Mouse (Mus musculus): ENCODE data around the gene Pfdn6. TPM values are rescaled to one million over a fixed set of nuclear protein-coding genes. Genes with fewer than 3 reads are reported as not detected.
A peak's percentile ranks its signal among the peaks of the same experiment; 100 is the strongest.
"Not testable (repeated sequence)": the region's sequence is repeated elsewhere in the genome, so short reads cannot be mapped to it uniquely, and the experiment has no call there.

Pfdn6 gene
- polyA plus RNA-seq, 1 experiment from 2014 or later: 180 TPM

DNA sequence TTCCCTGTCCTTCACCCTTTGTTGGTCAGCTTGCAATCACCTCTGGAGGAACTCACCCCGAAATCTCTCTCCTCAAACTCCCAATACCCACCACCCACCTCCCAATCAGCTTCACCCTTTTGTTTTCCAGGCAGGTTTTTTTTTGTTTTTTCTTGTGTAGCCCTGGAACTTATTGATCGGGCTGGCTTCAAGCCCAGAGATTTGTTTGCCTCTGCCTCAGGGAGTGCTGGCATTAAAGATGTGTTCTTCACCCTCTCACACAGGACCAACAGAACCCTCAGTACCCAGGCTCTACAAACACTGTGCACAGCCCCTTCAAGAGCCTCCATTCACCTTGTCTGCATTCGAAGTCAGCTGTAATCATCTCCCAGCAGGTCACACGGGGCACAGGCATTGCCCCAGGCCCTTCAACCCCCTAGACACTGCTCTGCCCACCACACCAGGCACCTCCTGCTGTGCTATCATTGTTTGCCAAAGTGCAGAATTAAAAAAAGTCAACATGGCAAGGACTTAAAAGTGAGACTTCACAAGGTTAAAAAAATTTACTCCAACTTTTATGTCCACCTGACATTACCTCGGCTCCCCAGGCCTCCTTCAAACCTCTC, 13.9 kb upstream of the Pfdn6 start:
- Histone ChIP-seq H3K4me3 (peak overlapping the region; percentile 94), H3K9ac (peak overlapping the region; percentile 98), H3K27me3 (no peaks in the 10 kb centered on the region), H3K4me1 (peaks cover 65% of the 10 kb centered on the region), H3K36me3 (peaks cover 46% of the 10 kb centered on the region), H3K4me2 (replicated peaks) (peak overlapping the region; percentile 73), H3K27ac (0 out of 2 replicates have a peak overlapping the region, but pooled peaks have one; percentile 88), H3K9me3 (replicated peaks) (no peaks in the 10 kb centered on the region)
- no peak for ATAC-seq (ENCODE audit: low FRiP score)
- WGBS: 36% methylated on average over 5 of the region's 5 CpGs

DNA sequence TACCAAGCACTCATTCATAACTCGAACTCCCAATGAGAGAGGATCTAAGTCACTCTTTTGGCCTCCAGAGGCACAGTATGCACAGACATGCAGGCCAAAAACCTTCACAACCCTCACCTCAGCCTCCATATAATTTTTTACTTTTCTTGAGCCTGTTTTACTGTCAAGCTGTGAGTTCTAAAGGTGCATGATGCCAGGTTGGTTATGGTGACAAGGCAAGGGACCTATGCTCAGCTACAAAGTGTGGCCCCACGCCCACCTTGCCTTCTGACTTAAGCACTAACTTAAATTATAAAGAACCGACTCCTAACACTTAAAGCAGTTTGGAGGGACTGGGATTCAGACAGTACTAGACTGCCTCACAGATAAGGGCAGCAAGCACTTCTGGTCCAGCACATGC, 13.2 kb upstream of the Pfdn6 start:
- 82% methylated on average over 3 of the region's 3 CpGs for WGBS
- H3K4me2 ChIP-seq (replicated peaks): peak overlapping the region; percentile 73
- no peaks in the 10 kb centered on the region for H3K9me3 ChIP-seq (replicated peaks)
- H3K4me1 ChIP-seq: peaks cover 65% of the 10 kb centered on the region
- no peak for ATAC-seq (ENCODE audit: low FRiP score)
- no peak overlapping the region for H3K4me3 ChIP-seq
- 0 out of 2 replicates have a peak overlapping the region, but pooled peaks have one; percentile 19 for H3K9ac ChIP-seq
- peaks cover 47% of the 10 kb centered on the region for H3K36me3 ChIP-seq
- H3K27me3 ChIP-seq: no peaks in the 10 kb centered on the region
- no peak overlapping the region for H3K27ac ChIP-seq

DNA sequence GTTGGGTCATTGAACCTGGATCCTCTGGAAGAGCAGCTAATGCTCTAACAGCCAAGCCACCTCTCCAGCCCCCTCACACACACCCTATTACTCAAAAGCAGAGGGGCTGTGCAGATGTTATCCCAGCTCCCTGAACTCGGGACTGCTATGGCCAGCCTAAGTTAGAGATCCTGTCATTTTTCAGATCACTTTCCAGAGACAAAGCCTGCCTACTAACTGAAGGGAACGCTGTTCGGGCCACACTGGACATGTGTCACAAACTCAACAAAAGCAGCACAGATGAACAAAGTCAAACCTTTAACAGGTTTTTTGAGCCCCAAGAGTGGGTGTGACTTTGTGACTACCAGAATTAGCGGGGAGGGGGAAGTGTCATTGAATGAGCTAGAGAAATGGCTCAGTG, 12.7 kb upstream of the Pfdn6 start:
- ATAC-seq (ENCODE audit: low FRiP score): no peak
- Histone ChIP-seq H3K4me2 (replicated peaks) (peak overlapping the region; percentile 73; the same call in 1 of the 2 replicates), H3K36me3 (peaks cover 49% of the 10 kb centered on the region), H3K9me3 (replicated peaks) (no peaks in the 10 kb centered on the region), H3K27ac (peak overlapping the region; percentile 35; the same call in 1 of the 2 replicates), H3K4me3 (no peak overlapping the region), H3K27me3 (no peaks in the 10 kb centered on the region), H3K4me1 (peaks cover 65% of the 10 kb centered on the region), H3K9ac (peak overlapping the region; percentile 19; the same call in 1 of the 2 replicates)
- 84% methylated on average over 4 of the region's 4 CpGs for WGBS

DNA sequence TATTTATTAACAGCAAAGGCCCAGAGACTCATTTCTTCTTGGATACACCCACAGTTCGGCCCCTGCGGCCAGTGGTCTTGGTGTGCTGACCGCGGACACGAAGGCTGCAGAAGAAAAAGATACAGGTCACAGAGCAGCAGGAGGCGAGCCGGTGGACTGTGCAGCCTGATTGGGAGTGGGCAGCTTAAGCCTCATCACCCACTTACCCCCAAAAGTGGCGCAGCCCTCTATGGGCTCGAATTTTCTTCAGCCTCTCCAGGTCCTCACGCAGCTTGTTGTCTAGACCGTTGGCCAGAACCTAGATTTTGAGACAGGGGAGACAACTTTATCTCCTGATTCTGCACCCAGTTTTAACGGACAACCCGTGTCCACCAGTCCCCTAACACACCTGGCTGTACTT, 11.9 kb upstream of the Pfdn6 start:
- not testable (repeated sequence) for H3K27me3 ChIP-seq; H3K9me3 ChIP-seq (replicated peaks); ATAC-seq (ENCODE audit: low FRiP score)
- peaks cover 48% of the 10 kb centered on the region for H3K36me3 ChIP-seq
- peak overlapping the region; percentile 87 for H3K4me2 ChIP-seq (replicated peaks)
- peak overlapping the region; percentile 44 for H3K4me3 ChIP-seq
- peaks cover 62% of the 10 kb centered on the region for H3K4me1 ChIP-seq
- peak overlapping the region; percentile 74; the same call in 1 of the 2 replicates for H3K9ac ChIP-seq
- peak overlapping the region; percentile 91; the same call in 1 of the 2 replicates for H3K27ac ChIP-seq
- 76% methylated on average over 13 of the region's 13 CpGs for WGBS

DNA sequence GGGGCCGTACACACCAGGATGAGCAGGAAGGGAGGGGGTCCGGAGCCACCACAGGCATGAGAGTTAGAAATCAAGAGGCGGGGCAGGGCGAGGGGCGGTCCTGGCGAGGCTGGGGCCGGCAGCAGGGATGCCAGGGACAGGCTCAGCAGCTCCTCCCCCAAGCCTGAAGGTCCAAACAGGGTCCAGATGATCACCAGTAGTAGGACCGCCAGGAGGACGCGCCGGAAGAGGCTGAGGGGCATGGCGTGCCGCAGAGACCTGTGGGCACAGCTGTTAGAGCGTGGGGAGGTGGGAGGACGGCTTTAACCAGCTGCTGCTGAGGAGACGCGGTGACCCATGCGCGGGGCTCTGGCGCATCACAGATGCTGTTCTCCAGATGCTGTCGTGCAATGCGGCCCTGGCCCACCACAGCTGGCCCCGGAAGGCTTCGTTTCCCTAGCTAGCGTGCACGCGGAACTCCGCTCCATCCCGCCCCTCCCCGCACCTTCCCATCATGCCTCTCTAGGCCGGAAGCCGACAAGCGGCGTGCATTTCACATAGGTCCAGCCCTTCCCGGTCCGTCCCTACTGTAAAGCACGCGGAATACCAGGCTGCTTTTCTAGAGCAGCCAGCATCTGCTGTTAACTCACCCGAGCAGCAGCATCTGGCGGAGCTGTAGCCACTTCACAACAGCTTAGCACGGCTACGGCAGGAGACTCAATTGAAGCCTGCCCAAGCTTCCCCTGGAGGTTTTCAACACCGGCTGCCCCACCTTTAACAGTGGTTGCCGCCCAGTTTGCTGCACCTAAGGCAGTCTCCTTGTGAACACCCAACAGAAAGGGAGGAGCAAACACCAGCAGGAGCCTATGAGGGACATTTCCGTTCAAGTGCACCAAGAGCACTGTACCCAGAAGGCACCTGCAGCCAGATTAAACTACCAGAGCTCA, 11.1 kb upstream of the Pfdn6 start, which contains the start of gene B3galt4:
B3galt4 (minus strand) TSS at position 468 of the 926 bp plus-strand sequence.
- Histone ChIP-seq H3K9ac (peak within 1 kb of the TSS; percentile 74), H3K4me2 (replicated peaks) (peak within 1 kb of the TSS; percentile 87), H3K27me3 (no peaks in the 10 kb centered on the region), H3K9me3 (replicated peaks) (no peaks in the 10 kb centered on the region), H3K4me1 (peaks cover 56% of the 10 kb centered on the region), H3K36me3 (peaks cover 53% of the 10 kb centered on the region), H3K4me3 (peak within 1 kb of the TSS; percentile 44), H3K27ac (peak within 1 kb of the TSS; percentile 91)
- WGBS: under 1% methylated on average over 45 of the region's 45 CpGs
- ATAC-seq (ENCODE audit: low FRiP score): peak; percentile 72

DNA sequence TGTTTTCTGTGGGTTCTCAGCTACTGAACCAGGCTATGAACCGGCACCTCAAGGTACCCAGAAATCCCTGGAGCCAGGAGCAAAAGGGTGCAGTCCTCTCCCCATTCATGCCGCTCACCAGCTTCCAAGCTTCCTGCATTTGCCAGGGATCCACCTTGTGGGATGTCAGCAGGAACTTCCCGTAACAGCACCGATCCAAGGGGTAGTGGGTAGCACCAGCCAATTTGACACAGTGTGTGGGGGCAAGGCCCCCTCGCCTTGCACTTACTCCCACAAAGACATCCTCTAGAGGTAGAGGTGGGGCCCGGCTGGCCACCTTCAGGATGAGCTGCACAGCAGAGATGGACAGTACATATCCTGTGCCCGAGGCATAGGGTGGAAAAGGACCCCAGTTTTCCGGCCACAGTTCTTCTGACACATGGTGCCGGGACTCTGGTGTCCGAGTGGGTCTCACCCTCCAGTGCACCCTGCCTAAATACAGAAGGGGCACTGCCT, 10.0 kb upstream of the Pfdn6 start:
- H3K36me3 ChIP-seq: peaks cover 63% of the 10 kb centered on the region

DNA sequence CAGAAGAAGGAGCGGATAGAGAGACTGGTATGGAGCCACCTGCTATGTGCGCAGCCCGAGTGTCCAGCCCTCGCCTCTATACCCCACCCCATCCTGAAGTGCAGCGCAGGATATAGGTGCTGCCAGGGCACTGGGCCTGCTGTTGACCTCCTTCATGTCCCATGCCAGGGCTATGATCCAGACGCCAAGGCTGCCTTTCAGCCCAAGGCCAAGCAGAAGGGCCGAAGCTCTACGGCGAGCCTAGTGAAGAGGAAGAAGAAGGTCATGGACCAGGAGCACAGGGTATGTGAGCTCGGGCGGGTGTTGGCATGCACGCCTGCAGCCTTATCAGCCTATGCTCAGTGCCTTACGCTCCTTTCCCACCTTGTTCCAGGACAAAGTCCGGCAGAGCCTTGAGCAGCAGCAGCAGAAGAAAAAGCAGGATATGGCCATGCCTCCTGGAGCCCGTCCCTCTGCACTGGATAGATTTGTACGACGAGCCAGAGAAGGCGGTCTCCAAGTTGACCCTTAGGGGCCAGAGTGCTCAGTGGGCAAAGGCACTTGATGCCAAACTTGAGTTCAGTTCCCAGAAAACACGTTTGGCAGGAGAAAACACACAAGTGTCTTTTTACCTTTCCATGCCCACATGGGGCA, 8.9 kb upstream of the Pfdn6 start:
- Histone ChIP-seq H3K27me3 (no peaks in the 10 kb centered on the region), H3K36me3 (peaks cover 70% of the 10 kb centered on the region), H3K27ac (no peak overlapping the region), H3K9me3 (replicated peaks) (no peaks in the 10 kb centered on the region), H3K9ac (no peak overlapping the region), H3K4me3 (no peak overlapping the region), H3K4me1 (peaks cover 46% of the 10 kb centered on the region), H3K4me2 (replicated peaks) (no peak overlapping the region)
- 90% methylated on average over 19 of the region's 19 CpGs for WGBS
- no peak for ATAC-seq (ENCODE audit: low FRiP score)

More for the DNA sequence above, 10.0 kb upstream of the Pfdn6 start:
- H3K4me1 ChIP-seq: peaks cover 55% of the 10 kb centered on the region
- WGBS: 77% methylated on average over 10 of the region's 10 CpGs
- H3K4me2 ChIP-seq (replicated peaks): peak overlapping the region; percentile 87
- no peaks in the 10 kb centered on the region for H3K27me3 ChIP-seq
- peak overlapping the region; percentile 91 for H3K27ac ChIP-seq
- peak overlapping the region; percentile 74 for H3K9ac ChIP-seq
- H3K4me3 ChIP-seq: peak overlapping the region; percentile 44
- no peak; the same call in 1 of the 2 replicates for ATAC-seq (ENCODE audit: low FRiP score)
- H3K9me3 ChIP-seq (replicated peaks): no peaks in the 10 kb centered on the region

DNA sequence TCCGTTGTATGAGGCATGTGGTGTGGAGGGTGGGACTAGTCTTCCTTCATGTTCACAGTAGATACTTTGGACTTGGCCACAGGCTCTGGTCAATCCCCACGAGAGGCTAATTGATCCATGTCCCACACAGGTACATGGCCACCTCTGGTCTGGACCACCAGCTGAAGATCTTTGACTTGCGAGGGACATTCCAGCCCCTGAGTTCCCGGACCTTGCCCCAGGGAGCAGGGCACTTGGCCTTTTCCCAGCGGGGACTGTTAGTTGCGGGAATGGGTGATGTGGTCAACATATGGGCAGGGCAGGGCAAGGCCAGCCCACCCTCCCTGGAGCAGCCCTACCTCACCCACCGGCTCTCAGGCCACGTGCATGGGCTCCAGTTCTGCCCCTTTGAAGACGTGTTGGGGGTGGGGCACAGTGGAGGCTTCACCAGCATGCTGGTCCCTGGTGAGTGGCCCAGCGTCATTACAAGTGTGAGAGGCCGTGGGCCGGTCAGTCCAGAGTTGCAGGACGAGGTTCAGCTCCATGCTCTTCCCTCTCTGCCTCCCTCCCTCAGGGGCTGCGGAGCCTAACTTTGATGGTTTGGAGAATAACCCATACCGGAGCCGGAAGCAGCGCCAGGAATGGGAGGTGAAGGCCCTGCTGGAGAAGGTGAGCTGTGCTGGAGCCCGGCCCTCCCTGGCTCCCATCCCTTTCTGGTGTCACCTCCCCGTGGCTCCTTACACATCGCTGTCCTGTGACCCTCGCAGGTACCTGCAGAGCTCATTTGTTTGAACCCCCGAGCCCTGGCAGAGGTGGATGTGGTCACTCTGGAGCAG, 8.2 kb upstream of the Pfdn6 start:
- Histone ChIP-seq H3K4me3 (no peak overlapping the region), H3K27me3 (no peaks in the 10 kb centered on the region), H3K9ac (no peak overlapping the region), H3K27ac (no peak overlapping the region), H3K9me3 (replicated peaks) (no peaks in the 10 kb centered on the region), H3K4me1 (peaks cover 40% of the 10 kb centered on the region), H3K4me2 (replicated peaks) (no peak overlapping the region), H3K36me3 (peaks cover 70% of the 10 kb centered on the region)
- WGBS: 87% methylated on average over 22 of the region's 22 CpGs
- no peak for ATAC-seq (ENCODE audit: low FRiP score)

DNA sequence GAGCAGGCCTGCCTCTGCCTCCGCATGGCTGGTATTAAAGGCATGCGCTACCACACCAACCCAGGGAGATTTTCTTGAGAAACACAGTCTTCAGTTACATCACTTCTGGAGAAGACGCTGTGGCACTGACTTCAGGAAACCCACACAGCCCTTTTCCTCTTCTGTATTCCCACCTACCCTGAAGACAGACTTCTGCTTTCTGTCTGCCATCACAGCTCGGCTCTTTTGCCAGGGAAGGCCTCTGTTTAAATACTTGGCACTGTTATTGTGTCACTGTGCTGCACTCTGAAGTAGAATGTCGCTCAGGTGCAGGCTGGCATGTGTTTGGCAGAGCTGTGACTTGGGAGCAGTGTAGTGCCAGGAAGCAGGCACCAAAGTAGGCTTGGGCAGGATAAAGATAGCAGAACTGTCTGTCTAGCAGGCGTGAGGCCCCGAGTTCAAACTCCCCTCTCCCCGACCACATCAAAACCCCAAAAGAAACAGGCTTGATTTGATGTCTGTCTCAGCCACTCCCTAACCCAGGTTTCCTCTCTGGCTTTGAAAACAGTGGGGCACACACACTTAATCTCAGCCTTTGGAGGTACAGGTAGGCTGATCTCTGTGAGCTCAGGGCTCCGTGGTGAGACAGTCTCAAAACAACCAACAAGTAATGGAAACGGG, 7.4 kb upstream of the Pfdn6 start:
- Histone ChIP-seq H3K27me3 (no peaks in the 10 kb centered on the region), H3K36me3 (peaks cover 69% of the 10 kb centered on the region), H3K4me1 (peaks cover 33% of the 10 kb centered on the region), H3K4me2 (replicated peaks) (no peak overlapping the region), H3K4me3 (no peak overlapping the region), H3K9me3 (replicated peaks) (no peaks in the 10 kb centered on the region), H3K9ac (no peak overlapping the region), H3K27ac (no peak overlapping the region)
- WGBS: 93% methylated on average over 10 of the region's 10 CpGs
- ATAC-seq (ENCODE audit: low FRiP score): no peak

DNA sequence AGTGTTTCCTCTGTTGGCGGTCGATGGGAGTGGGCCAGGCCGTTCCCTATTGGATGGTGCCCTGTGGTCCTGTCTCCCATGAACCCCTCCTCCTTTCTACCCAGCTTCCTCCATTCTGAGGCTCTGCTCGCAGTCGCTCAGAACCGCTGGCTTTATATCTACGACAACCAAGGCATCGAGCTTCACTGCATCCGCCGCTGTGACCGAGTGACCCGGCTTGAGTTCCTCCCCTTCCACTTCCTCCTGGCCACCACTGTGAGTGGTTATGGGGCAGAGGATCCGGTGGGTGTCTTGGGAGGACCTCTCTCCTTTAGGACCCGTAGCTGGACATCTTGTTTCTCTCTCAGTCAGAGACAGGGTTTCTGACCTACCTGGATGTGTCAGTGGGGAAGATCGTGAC, 3.3 kb upstream of the Pfdn6 start:
- ATAC-seq (ENCODE audit: low FRiP score): no peak
- Histone ChIP-seq H3K36me3 (peaks cover 47% of the 10 kb centered on the region), H3K27ac (no peak overlapping the region), H3K9me3 (replicated peaks) (no peaks in the 10 kb centered on the region), H3K4me2 (replicated peaks) (no peak overlapping the region), H3K4me1 (peaks cover 23% of the 10 kb centered on the region), H3K4me3 (no peak overlapping the region), H3K27me3 (no peaks in the 10 kb centered on the region), H3K9ac (no peak overlapping the region)
- 96% methylated on average over 15 of the region's 15 CpGs for WGBS

DNA sequence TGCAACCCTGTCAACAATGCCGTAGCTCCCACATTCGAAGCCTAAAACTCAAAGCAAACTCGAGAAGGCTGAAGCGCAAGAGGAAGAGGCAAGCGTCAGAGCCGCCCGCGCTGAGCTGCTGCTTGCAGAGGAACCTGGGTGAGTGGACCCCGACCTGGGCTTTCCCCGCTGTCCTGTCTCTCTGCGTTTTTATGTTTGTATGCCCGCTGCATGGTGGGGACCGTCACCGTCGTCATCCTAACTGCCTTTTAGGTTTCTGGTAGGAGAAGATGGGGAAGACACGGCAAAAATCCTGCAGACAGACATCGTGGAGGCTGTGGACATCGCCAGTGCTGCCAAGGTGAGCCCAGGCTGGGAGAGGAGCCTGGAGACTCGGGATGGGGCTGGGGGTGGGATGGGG, 1.2 kb upstream of the Pfdn6 start:
- Histone ChIP-seq H3K4me3 (peak overlapping the region; percentile 84), H3K27me3 (no peaks in the 10 kb centered on the region), H3K9ac (peak overlapping the region; percentile 90), H3K36me3 (peaks cover 53% of the 10 kb centered on the region), H3K9me3 (replicated peaks) (no peaks in the 10 kb centered on the region), H3K4me2 (replicated peaks) (peak overlapping the region; percentile 97), H3K27ac (no peak overlapping the region), H3K4me1 (peaks cover 23% of the 10 kb centered on the region)
- 54% methylated on average over 19 of the region's 19 CpGs for WGBS
- ATAC-seq (ENCODE audit: low FRiP score): no peak
